Mouse (Mus musculus) MEL-GATA-1-ER (cell line): ENCODE data around the gene 1700012A03Rik.
A peak's percentile ranks its signal among the peaks of the same experiment; 100 is the strongest.

ENCODE experiments used
- DNase-seq: peaks from one replicate; pipeline ENCODE4 v3.0.0-alpha.2; 2012; ENCODE audit warnings: low read depth; ENCODE audit errors: extremely low read depth

The 1700012A03Rik gene

DNA sequence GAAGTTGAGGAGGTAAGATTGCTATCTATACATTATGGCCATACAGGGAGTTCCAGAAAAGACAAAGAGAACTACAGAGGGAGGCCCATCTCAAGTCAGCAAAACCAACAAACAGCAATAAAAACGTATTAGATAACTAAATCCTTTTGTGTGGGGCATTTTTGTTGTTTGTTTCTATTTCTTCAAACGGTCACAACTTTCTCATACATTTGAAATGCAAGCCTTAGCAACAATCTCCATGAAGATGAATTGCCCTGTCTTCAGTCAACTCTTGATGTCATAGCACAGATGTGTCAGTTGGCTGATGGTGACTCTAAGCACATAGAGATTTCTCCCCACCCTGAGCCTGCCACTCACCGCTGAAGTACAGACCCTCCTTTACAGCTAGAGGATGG, at the start of gene 1700012A03Rik:
1700012A03Rik (plus strand) TSS at position 296 of the 395 bp plus-strand sequence.
- no peak for DNase-seq

DNA sequence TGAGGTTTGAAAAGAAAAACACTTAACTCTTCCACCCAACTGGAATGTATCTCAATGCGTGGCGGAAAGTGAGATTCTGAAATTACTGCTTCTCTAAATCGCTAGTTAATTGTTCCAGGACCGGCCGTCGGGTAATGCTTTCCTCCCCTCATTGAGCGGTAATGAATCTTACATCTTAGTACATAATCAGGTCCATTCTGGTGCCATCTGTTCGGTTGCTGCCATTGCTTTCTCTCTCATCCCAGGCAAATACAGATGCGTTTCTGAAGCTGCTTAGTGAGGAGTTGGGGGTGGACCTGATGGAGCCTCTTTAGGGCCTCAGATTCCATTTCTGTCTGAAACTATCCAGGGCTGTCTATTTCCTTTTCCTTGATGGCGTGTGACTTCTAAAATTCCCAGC, 45.8 kb upstream of the 1700012A03Rik start:
- no peak for DNase-seq

DNA sequence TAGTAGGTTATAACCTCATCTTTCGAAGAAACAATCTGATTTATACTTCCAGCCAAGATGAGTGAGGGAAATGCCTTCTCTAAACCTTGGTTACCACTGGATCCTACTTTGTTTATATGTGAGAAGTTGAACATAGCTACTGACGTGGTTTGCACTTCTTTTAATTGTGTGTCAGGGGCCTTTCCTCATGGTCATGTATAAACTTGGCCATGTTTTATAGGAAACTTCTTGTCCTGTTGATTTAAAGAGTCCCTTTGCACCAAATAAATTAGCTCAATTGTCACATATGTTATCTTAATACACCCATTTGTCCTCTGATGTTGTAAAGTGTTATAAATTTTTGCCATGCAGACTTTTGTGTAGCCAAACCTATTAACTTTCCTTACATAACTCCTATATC, 44.1 kb upstream of the 1700012A03Rik start:
- DNase-seq, result no peak

DNA sequence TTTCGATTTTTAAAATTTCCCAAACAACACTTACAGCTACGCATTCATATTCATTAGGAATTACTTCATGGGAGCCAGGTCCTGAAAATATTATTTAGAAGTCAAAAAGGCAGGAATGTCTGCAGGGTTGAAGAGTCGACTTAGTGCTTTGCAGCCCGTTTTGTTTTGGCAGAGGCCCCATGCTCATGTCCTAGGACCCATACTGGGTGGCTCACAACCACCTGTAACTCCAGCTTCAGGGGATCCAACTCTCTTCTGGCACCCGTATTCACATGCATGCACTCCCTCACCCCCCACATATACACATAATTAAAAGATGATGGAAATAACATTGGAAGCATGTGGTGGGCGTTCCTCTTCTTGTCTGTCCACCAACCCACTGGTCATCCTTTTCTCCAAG, 43.7 kb upstream of the 1700012A03Rik start:
- no peak for DNase-seq

DNA sequence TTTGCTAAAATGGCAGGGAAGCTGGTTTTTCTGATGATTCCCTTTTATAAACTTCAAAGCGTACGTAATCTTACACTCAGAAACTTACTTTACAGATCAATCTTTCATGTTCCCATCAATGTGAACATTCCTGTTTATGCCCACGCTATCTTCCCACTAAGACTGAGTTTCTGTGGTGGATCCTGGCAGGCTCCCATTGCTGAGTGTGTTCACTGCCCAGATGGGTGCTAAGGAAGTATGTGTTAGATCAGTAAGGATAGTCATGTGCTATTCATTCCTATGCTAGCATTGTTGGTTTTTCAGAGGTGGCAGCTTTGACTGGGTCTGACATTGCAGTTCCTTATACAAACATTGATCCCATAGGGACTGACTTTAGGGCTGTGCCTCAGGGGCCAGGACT, 42.7 kb upstream of the 1700012A03Rik start:
- DNase-seq, result no peak

DNA sequence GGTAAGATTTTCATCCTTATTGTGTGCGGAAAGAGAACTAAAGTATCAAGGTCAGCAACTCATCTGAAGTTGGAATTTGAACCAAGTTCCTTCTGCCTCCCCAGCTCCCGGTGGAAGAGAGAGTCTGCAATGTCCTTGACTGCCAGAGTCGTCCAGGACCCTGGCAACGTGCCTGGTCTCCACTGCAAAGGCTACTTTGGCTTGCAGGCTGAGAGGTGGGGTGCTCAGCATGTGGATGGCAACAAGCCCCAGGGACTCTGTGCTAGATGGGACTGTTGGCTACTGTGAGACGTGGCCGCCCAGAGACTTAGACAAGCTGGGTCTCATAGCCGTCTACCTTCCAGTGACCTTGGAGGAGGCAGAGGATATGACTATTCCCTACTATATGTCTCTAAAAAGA, 33.2 kb upstream of the 1700012A03Rik start:
- DNase-seq, result no peak

DNA sequence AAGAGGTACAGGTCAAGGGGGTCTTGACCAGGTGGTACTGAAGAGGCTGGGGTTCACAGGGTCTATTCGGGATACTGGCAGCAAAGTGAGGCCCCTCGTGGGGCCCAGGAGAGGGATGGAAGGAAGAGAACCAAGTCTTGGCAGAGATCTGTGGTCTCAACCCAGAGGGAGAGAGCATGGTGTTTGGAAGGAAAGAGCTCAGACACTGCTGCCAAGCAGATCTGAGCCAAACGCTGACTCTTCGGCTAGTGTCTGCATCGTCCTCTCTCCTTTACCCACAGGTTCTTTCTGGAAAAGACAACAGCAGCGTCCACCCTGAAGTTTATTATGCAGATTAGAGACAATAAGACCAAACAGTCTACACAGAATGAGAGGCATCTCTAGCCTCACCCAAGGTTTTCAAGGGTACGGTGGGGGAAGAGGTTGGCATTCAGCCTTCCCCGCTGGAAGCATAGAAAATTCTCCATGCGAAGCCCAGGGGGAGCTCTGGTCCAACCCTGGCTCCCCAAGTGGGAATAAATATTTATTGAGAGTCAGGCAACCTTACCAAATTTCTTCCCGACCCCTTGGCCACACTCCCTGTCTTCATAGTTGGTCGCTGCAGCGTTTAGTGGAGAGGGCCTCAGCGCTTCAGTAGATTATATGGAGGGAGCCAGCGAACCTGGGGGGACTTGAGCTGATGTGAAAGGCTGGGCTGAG, 32.5 kb upstream of the 1700012A03Rik start:
- no peak for DNase-seq

DNA sequence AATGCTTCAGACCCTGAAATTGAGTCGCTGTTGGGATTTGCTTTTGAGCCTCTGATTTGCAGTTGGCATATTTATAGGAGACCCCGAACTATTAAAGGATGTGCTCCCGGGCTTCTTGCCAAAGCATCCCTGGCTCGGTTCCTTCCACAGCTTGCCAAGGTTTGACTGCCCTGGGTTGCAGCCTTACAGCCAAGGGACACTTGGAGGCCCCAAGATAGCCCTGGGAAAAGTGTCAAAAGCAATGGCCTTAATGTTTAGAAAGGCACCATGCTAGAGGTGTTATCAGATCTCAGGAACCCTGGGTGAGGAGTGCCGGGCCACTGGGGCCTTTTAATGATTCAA, 32.0 kb upstream of the 1700012A03Rik start:
- DNase-seq, result no peak

DNA sequence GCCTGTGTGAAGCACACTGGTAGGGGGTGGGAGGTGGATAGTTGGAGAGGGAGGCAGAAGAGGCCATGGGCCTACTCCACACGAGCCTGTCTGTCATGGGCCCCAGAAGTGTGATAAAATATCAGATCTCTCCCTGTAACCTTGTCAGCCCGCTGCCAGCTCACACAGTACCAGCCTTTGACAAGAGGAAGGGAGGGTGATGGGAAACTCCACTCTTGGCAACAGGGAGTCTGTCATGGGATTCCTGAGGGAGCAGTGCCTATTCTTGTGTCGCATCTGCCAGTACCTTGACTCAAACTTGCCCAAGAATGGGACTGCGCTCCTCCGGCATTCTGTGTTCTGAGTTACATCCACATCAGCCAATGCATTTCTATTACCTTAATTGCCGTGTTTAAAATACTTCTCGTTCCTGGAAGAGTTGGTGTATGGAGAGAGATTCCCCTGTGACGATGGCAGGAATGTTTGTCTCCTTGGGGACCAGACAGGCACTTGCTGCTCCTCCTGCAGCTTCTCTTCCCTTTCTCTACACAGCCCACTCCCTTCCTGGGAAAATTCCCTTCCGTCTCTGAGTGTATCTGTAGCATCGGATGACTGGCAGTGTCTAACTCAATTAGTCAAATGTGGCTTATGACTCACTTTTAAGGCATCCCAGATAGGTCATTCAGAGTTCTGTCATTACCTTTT, 28.1 kb upstream of the 1700012A03Rik start:
- no peak for DNase-seq

DNA sequence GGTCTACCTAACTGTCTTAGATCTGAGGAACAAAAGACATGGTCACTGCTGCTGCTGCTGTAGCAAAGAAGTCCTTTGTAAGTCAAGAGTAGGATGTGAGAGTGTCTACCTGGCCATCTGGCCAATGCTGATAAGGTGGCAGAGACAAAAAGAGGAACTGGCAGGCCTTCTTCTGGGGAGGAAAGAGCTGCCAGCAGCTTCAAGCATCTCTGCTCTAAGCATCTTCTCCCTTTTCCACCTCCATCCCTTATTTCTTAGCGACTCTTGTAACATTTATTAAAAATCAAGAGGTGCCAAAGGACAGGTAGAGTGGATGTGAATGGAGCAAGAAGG, 27.5 kb upstream of the 1700012A03Rik start:
- DNase-seq, result peak; percentile 1

DNA sequence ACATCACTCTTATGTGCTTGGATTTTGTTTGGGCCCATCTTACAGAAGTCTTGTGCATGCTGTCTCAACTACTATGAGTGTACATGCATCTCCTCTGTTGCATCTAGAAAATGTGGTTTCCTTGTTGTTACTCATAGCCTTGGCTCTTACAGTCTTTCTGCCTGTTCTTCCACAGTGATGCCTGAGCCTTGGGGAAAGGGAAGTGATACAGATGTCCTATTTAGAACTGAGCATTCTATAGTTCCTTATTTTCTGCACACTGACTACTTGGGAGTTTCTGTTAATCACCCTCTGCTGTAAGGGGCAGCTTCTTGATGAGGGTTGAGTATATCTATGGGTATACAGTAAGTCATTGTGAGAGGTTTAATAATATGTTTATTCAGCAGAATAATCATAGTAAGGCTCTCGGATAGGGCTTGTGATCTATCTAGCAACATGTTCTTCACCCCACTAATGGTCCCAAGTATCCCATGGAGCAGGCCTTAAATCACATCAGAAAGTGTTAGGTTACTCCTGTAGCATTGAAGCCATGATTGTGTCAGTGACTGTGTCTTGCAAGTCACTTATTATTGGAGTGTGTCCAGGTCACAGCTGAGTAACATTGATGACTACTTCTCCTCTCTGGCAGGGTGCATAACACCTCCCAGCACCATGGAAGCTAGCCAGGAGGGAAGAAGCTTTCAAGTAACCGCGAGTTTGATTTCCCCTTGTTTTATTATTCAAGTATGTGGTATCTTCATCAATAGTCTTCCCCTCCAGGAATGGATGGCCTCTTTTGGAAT, 21.6 kb upstream of the 1700012A03Rik start:
- DNase-seq, result no peak

DNA sequence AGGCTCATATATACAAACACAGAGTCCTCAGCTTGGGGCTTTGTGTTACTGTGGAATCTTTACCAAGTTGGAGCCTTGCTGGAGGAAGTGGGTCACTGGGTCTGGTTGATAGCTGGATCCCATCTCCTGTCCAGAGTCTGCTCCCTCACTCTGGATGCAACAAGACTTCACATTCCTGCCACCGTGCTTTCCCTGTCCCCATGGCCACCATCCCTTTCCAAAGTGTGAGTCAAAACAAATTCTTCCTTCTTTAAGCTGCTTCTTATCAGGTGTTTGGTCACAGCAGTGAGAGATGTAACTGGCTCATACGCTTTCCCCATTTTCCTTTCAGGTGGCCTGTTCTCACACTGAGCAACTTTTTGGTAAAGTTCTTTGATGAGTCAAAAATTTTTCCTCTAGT, 15.8 kb upstream of the 1700012A03Rik start:
- no peak for DNase-seq

DNA sequence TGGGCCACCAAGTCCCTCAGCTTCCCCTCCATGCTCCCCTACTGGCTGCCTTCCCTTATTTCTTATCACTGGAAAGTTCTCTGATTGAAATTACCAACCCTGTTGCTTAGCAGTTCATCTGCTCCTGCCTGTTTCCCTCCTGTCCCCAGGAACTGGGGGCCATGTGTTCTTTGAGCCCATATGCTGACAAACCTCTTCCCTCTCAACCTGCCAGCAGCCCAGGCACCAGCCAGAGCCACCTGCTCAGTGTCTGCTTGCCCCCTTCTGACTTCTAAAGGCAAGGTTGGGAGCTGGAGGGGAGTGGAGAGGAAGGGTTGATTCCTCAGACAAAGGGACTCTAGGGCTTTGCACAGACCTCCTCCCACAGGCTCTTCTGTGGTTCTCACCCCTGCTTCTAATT, 4.7 kb upstream of the 1700012A03Rik start:
- no peak for DNase-seq

DNA sequence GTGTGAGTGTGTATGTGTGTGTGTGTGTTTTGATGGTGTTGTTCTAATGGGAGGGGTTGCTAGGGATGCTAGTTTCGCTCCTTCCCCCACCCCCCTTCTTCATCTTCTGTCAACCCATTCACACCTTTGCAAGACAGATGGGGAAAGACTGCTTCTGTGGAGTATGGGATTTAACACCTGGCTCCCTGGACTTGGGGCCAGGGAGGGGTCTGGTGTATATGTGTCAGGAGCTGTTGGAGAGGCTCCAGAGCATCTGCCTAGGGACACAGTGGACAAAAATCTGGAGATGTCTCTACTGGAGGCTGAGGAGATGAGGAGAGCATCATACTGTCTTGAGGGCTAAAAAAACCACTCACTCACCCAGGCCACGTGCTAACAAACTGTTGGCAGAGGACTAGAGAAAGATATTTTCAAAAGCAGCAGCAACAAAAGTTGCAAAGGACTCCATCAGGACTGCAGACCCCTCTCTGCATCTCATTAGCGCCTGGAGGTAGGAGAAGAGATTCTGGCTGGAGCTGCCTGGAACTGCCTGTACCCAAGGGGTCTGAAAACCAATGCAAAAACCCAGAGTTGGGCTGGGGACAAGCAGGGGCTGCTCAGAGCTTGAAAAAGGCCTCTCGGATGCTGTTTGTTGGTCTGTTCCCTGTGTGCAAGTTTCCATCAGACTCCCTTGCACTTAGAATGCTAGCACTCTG, 643 bp upstream of the 1700012A03Rik start:
- DNase-seq, result no peak

DNA sequence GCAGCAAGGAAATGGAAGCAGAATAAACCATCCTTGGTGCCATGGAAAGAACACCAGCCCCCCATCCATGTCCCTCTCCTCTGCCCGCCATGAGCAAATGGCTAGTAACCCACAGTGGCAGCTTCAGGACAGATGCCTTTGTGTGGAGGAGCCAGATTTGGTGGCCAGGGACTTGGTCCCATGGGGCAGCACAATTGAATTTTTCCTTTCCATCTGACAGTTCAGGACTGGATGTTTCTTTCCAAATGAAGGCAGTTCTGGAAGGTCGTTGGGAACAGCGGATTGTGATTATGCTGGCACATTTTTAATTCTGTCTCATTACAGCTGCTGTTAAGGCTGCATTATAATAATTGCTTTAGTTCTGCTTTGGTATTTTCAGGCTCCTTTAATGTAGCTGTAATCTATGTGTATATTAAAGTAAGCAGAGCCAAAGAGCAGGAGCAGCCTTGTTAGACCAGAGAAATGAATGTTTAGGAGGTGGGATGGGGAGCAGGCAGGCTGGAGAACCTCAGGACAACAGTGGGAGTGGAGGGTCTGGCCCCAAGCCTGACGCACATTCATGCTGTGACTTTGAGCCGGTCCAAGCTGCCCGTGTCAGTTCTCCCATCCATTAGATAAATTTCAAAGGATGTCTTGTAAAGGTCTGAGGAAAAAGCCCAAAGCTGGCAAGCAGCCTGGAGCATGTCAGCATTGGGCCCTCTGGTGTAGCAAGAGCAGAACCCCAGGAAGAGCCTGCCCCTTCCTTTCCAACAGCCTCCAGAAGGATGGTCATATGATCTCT, 2.3 kb downstream of the 1700012A03Rik start:
- DNase-seq, result no peak

DNA sequence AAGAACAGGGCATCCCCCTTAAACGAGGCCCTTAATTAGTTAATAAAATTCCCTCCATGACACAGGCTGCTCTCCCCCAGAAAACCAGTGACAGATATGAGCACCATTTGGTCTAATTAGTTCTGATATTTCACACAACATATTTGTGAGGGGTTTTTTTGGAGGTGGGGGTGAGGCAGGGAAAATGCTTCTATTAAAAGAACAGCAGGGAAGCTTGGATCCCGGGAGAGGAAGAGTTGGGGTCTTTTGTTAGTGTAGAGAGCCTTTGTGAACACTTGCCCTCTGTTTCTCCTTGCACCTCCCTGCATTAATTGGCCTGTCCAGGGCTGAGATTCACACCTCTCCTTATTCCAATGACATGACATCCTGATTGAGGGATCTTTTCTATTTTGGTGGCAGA, 6.5 kb downstream of the 1700012A03Rik start:
- no peak for DNase-seq

DNA sequence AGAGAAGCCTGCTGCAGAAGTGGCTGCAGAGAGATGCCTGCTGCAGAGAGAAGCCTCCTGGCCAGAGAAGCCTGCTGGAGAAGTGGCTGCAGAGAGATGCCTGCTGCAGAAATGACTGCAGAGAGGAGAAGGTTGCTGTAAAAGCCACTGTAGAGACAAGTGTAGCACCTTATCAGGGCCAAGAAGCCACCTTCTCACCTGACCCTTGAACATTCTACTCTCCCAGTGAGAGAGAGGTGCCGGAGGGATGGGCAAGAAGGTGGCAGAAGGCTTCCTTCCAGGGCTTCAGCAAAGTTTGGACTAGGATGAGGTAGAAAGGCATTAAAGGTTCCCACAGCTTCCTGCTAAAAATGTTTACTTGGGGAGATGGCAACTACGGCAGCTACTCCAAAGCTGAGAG, 8.5 kb downstream of the 1700012A03Rik start:
- no peak for DNase-seq

DNA sequence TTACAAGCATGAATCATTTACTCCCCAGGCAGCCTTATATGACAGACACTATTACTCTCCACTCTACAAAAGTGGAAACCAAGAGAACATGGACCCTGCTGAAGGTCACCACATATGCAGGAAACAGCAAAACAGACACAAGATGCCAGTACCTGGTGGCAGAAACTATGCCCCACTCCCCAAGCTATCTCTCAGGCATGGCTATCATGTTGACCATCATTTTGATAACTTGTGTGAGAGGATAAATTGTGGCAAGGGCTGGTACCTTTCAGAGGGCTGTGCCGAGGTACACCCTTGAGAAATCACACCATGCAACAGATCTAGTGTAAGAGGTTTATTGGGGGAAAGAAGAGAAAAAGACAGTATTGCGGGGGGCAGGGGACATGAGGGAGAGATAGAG, 10.6 kb downstream of the 1700012A03Rik start:
- DNase-seq, result no peak

DNA sequence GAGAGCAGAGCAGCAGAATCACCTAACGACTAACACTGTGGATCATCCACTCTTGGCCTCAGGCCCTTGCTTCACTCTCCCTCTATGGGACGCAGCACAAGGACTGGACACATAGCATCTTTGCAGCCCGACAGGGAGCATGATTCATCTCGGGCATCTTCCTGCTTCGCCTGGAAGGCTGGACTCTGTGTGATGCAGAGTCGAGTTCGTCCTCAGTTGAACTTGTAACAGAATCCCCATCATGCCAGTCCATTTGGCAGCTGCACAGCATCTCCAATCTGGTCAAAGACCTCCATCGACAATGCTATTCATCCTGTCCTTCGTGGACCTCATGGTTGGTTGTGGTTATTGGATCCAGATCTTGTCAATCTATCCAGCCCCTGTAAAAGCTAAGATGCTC, 11.2 kb downstream of the 1700012A03Rik start:
- no peak for DNase-seq

DNA sequence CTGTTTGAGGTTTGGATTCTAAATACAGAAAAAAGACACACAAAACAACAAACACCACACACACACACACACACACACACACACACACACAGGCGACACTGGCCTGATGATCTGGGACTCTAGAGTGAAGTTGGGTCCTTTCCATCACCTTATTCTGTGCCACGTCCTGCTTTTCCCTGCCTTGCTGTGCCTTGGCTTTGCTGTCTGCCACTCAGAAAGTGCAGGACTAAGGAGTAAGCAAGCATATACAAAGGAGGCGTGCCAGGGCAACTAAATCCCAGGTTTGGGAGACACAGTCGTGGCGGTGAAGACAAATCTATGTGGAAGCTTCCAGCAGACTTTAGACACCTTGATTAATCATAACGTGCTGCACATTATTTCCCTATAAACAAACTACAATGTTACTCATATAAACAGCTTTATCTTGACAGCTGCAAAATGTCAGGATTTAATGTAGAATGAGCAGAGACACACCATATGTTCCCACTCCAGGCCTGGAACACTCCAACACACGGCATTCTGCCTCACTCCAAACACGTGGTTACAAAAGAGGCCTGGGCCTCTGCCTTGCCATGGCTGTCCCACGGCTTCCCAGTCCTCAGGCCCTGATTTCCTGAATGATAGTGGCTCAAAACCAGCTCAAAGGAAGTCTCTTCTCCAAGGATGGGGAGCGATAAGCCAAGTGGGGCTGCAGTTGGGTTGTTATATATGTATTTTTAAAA, 15.9 kb downstream of the 1700012A03Rik start:
- no peak for DNase-seq

DNA sequence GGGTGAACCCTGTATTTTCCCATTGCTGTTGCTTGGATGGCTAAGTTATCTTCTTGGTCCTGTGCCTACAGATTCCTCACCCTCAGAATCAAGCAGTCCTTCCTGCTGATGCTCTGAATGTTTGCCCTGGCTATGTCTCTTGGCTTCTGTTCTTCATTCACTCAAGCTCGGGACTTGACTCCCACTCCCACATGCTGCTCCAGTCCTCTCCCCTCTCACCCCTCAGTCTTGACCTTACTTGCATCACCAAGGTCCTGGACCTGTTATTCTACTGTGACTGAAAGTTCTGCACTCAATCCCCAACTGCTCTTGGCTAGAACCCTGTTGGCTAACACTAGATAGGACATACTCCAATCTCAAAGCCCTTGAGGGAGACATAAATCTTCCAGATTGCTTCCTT, 22.1 kb downstream of the 1700012A03Rik start:
- DNase-seq, result no peak
